Mouse (Mus musculus): Measurements from ENCODE around the gene Tprg.

Tprg gene

GRCm38 (mm10) chr16:25286517-25286916, at the start of gene Tprg:
TSS of gene Tprg (plus strand) at chr16:25286817.
- DNase-seq (ENCODE audit: low spot score) = no peak

- DNase-seq (ENCODE audit: low spot score) = no peak
Measured at GRCm38 (mm10) chr16:25238274-25239050, 48.2 kb upstream of the Tprg start.

- DNase-seq (ENCODE audit: low spot score) = no peak
Measured at GRCm38 (mm10) chr16:25248889-25249288, 37.7 kb upstream of the Tprg start.

DNA sequence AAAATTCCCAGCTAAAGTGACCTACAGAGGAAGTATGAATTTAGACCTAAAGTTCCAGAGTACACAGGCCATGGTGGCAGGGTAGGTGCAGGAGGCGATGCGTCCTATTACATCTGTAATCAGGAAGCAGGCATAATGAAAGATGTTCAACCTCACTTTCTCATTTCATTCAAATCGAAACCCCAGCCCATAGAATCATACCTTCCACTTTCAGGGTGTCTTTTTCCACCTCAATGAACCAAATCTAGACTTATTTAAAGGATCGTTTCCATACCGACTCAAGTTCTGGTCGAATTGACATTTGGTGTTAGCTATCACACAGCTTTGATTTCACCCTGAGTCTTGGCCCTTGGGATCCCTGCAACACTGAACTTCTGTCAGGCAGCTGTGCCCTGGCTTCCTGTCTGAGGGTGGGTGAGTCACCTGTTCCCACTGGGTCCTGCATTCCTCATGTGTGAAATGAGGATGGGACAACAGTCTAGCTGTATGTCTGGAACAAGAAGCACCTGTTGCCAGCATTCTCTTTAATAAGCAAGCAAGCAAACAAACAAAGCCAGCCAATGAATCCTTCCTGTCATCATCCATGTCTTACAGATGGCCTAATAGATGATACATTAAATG, 36.4 kb upstream of the Tprg start:
- DNase-seq (ENCODE audit: low spot score) = no peak

- no peak for DNase-seq (ENCODE audit: low spot score)
Measured at GRCm38 (mm10) chr16:25251080-25251479, 35.5 kb upstream of the Tprg start.

GRCm38 (mm10) chr16:25254646-25255045, 32.0 kb upstream of the Tprg start:
- no peak for DNase-seq (ENCODE audit: low spot score)

DNA sequence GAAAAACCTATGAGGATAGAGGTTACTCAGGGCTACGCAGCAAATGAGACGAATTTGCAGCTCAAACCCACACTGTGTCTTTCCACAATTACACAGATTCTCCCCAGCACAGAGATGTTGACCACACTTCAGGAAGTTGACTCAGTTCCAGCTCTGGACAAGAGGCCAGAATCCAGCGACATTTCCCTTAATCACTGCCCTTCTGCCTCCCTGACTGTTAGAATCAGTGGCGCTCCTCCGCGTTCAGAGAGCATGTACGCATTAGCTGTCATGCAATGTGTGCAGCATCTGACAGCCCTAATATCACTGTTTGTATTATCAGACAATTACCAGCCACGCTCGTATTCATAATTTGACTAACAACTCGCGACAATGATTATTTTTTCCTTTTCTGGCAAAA, 31.4 kb upstream of the Tprg start:
- no peak for DNase-seq (ENCODE audit: low spot score)

GRCm38 (mm10) chr16:25255603-25256260, 30.9 kb upstream of the Tprg start:
- DNase-seq (ENCODE audit: low spot score) = no peak

GRCm38 (mm10) chr16:25262306-25262705, 24.3 kb upstream of the Tprg start:
- no peak for DNase-seq (ENCODE audit: low spot score)

GRCm38 (mm10) chr16:25262965-25263364, 23.7 kb upstream of the Tprg start:
- peak; percentile 19 for DNase-seq (ENCODE audit: low spot score)

- DNase-seq (ENCODE audit: low spot score) = peak; percentile 46
Measured at GRCm38 (mm10) chr16:25263520-25264149, 23.0 kb upstream of the Tprg start.

DNA sequence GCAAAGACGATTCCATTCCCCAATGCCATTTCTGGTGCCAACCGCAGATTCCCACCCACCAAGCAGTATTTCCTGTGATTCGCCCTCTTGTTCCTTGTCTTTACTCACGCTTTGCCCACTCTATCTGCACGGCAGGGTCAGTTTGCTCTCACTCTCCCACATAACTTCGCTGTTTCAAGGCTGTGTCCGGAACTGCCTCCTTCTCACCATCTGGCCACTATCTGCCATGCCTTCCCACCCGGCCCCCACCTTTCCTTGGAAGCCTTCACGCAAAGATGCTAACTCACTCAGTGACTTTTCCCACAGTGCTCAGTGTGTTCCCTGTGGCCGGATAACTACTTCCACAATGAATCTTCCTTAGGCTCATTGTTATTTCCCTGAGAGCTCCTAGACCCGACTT, 21.4 kb upstream of the Tprg start:
- DNase-seq (ENCODE audit: low spot score) = no peak

DNA sequence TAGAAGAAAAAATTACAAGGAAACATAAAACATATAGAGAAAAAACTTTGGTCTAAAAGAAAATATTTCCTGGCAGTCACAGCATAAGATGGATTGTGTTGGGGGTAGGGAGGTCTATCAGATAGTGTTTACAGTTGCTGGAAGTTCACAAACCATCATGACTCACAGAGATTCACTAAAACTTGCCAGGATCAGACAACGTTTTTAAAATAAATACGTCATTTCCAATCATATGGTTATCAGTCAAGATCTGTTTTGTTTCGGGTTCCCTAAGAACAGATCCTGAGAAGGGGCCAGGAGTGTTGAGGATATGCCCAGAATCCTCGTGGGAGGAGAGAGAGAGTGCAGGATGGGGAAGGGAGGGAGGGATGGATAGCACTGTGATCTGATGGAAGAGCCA, 18.3 kb upstream of the Tprg start:
- DNase-seq (ENCODE audit: low spot score) = no peak

DNA sequence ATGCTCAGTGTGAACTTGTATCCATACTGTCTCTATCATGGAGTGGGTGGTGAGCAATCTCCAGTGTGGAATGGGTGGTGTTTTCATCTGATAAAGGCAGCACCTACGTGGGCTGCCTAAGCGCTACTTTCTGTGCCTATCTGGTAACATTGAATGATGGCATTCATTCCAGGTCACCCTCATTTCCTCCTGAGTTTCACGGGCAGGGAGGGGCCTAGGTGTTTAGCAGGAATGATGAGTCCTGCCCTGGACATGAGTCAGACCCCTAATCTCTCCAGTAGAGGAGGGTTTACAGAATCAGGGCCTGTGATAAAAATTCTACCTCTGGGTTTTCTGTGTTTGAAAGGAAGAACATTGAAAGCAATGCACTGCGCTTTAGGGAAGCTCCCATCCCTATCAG, 4.1 kb upstream of the Tprg start:
- no peak for DNase-seq (ENCODE audit: low spot score)

- DNase-seq (ENCODE audit: low spot score) = no peak
Measured at GRCm38 (mm10) chr16:25293753-25294152, 7.1 kb downstream of the Tprg start.

DNA sequence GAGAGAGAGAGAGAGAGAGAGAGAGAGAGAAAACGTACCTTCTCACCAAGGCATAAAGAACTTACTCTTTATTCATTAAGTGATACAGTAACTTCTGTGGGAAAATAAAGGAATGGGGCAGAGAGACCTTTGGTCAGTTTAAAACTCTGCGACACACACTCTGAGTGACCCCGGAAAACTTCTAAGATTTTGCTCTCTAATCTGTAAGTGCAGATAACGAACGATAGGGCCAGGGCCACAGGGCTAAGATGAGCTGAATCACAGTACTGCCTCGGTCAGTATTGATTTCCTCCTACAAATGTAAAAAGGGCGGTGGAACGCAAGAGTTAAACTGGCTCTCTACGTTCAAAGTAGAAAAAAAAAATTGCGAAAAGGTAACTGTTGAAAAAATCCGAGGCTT, 8.9 kb downstream of the Tprg start:
- peak; percentile 11 for DNase-seq (ENCODE audit: low spot score)

- no peak for DNase-seq (ENCODE audit: low spot score)
Measured at GRCm38 (mm10) chr16:25296746-25297145, 10.1 kb downstream of the Tprg start.

DNA sequence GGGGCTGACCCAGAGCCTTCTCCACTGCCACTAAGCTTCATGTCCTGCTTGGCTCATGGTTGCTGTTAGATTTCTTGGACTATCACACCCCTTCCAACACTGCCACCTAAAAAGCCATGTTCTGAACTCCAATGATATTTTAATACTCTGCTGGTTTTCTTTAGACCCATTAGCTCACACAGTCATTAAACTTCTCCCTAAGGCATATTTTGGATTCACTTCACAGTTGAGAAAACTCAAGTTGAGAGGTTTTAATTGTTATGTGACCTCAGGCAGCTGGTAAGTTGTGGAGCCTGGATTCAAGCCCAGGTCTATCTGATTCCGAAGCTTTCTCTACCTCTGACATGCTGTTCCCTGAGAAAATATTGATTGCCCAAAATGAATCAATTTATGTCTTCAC, 11.6 kb downstream of the Tprg start:
- no peak for DNase-seq (ENCODE audit: low spot score)

GRCm38 (mm10) chr16:25302616-25303015, 16.0 kb downstream of the Tprg start:
- no peak for DNase-seq (ENCODE audit: low spot score)

DNA sequence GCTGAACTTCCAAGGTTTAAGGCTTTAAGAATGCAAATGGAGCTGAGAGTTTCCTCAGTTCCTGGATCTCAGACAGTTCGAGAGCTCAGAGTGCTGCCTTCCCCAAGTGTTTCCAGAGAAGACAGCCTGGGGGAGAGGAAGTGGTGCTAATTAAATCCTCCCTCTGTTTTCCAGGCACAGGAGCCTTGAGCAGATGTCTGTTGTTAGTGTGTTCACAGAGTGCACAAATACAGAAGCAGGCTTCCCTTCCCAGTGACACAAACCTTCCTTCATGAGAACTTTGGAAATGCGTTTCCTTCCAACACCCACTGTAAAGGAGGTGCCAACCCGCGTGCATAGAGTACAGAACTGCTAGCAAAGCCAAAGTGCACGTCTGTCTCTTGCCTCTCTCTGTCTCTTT, 27.4 kb downstream of the Tprg start:
- DNase-seq (ENCODE audit: low spot score) = no peak

- DNase-seq (ENCODE audit: low spot score) = peak; percentile 9
Measured at GRCm38 (mm10) chr16:25315090-25315489, 28.5 kb downstream of the Tprg start.

GRCm38 (mm10) chr16:25325631-25326238, 39.1 kb downstream of the Tprg start:
- DNase-seq (ENCODE audit: low spot score) = no peak
